Comparison of ENCODE assay signal across 18 mouse cellular contexts in genomic region chr5:112600309-112600939, GRCm38 (mm10). TPM values are rescaled to one million over a fixed set of nuclear protein-coding genes. Genes with fewer than 3 reads are reported as not detected.
DNase-seq lines count a peak whose midpoint lies in the region; ATAC-seq lines count a peak whose summit lies in the region.
"Had no signal": no experiment of that assay in that cellular context is flagged by ENCODE, and none has a peak within 500 bp of the region (broad histone marks: within the 10 kb centered on the region; RNA-seq: fewer than 3 reads in every experiment).

No protein-coding gene starts in this region.

- H3K4me2 ChIP-seq in forebrain, embryonic 14.5 days (ENCODE audit: low read length): no peak overlapping the region
- H3K4me2 ChIP-seq in midbrain, embryonic 11.5 days: no peak overlapping the region
- no peak overlapping the region for H3K4me2 ChIP-seq in midbrain, embryonic 15.5 days
- no peak overlapping the region for H3K4me2 ChIP-seq in forebrain, embryonic 16.5 days (ENCODE audit: low read length)
- H3K4me2 ChIP-seq: heart, embryonic 11.5 days; stomach, embryonic 15.5 days had no signal

- no peaks in the 10 kb centered on the region for H3K36me3 ChIP-seq in forebrain, embryonic 14.5 days (ENCODE audit: control insufficient read depth, insufficient read depth, low read length)
- no peaks in the 10 kb centered on the region for H3K36me3 ChIP-seq in forebrain, embryonic 10.5 days (replicated peaks)
- H3K36me3 ChIP-seq in midbrain, embryonic 11.5 days (ENCODE audit: control insufficient read depth, insufficient read depth, low read length): no peaks in the 10 kb centered on the region
- H3K36me3 ChIP-seq in midbrain, embryonic 15.5 days (replicated peaks): no peaks in the 10 kb centered on the region
- H3K36me3 ChIP-seq in forebrain, embryonic 16.5 days (ENCODE audit: control insufficient read depth, insufficient read depth): no peaks in the 10 kb centered on the region
- H3K36me3 ChIP-seq: stomach, embryonic 15.5 days had no signal

- peak overlapping the region; percentile 45 for H3K27ac ChIP-seq in forebrain, embryonic 14.5 days (ENCODE audit: low read depth, low read length)
- no peak overlapping the region for H3K27ac ChIP-seq in forebrain, embryonic 10.5 days
- H3K27ac ChIP-seq in midbrain, embryonic 11.5 days (ENCODE audit: low read depth, low read length): no peak overlapping the region
- no peak overlapping the region for H3K27ac ChIP-seq in midbrain, embryonic 15.5 days
- H3K27ac ChIP-seq in forebrain, embryonic 16.5 days (ENCODE audit: low read length): peak overlapping the region; percentile 45
- H3K27ac ChIP-seq: stomach, embryonic 15.5 days had no signal

- peak; percentile 75 for DNase-seq in forebrain, embryonic 14.5 days (ENCODE audit: low spot score)
- no peak for DNase-seq in forebrain, embryonic 10.5 days (ENCODE audit: extremely low spot score, low spot score)
- DNase-seq in midbrain, embryonic 11.5 days (ENCODE audit: low spot score, missing footprints): peak; percentile 31
- DNase-seq in cerebellum, adult 11 months: peak; percentile 96
- no peak for DNase-seq in heart, postnatal 4 days
- DNase-seq: B cell, adult 2 months; embryo, embryonic 11 days; gastrocnemius, postnatal 25 days; kidney, postnatal 14 days; layer of hippocampus, postnatal 36 days; lung, postnatal 14 days; thymus, postnatal 4 days had no signal

- no peaks in the 10 kb centered on the region for H3K9me3 ChIP-seq in forebrain, embryonic 14.5 days (replicated peaks; ENCODE audit: control insufficient read depth, low read length)
- no peaks in the 10 kb centered on the region for H3K9me3 ChIP-seq in forebrain, embryonic 10.5 days
- H3K9me3 ChIP-seq in midbrain, embryonic 11.5 days (ENCODE audit: control insufficient read depth, low read length): no peaks in the 10 kb centered on the region
- no peaks in the 10 kb centered on the region for H3K9me3 ChIP-seq in midbrain, embryonic 15.5 days
- no peaks in the 10 kb centered on the region for H3K9me3 ChIP-seq in forebrain, embryonic 16.5 days (ENCODE audit: control insufficient read depth, low read length)
- H3K9me3 ChIP-seq: stomach, embryonic 15.5 days had no signal

- peaks cover 9% of the 10 kb centered on the region for H3K4me1 ChIP-seq in forebrain, embryonic 14.5 days (ENCODE audit: control insufficient read depth, insufficient read depth, low read length)
- peaks cover 35% of the 10 kb centered on the region for H3K4me1 ChIP-seq in forebrain, embryonic 10.5 days
- peaks cover 5% of the 10 kb centered on the region; the same call in 1 of the 2 replicates for H3K4me1 ChIP-seq in midbrain, embryonic 11.5 days (ENCODE audit: control insufficient read depth, insufficient read depth, low read length)
- H3K4me1 ChIP-seq in midbrain, embryonic 15.5 days: peaks cover 33% of the 10 kb centered on the region
- H3K4me1 ChIP-seq in forebrain, embryonic 16.5 days (replicated peaks; ENCODE audit: control insufficient read depth, insufficient read depth, low read length): peaks cover 39% of the 10 kb centered on the region
- H3K4me1 ChIP-seq: stomach, embryonic 15.5 days had no signal

- H3K27me3 ChIP-seq in forebrain, embryonic 14.5 days (replicated peaks; ENCODE audit: control insufficient read depth, insufficient read depth, low read length): no peaks in the 10 kb centered on the region
- no peaks in the 10 kb centered on the region for H3K27me3 ChIP-seq in forebrain, embryonic 10.5 days (ENCODE audit: poor library complexity, severe bottlenecking)
- H3K27me3 ChIP-seq in midbrain, embryonic 11.5 days (ENCODE audit: control insufficient read depth, insufficient read depth, low read length): no peaks in the 10 kb centered on the region
- no peaks in the 10 kb centered on the region for H3K27me3 ChIP-seq in midbrain, embryonic 15.5 days (replicated peaks)
- H3K27me3 ChIP-seq in forebrain, embryonic 16.5 days (replicated peaks; ENCODE audit: control insufficient read depth, insufficient read depth, low read length): no peaks in the 10 kb centered on the region
- H3K27me3 ChIP-seq: stomach, embryonic 15.5 days had no signal

- WGBS in forebrain, embryonic 14.5 days: 32% methylated on average over 11 of the region's 11 CpGs
- WGBS in forebrain, embryonic 10.5 days: 70% methylated on average over 11 of the region's 11 CpGs
- WGBS in midbrain, embryonic 11.5 days: 66% methylated on average over 11 of the region's 11 CpGs
- WGBS in midbrain, embryonic 15.5 days: 47% methylated on average over 11 of the region's 11 CpGs
- 22% methylated on average over 11 of the region's 11 CpGs for WGBS in forebrain, embryonic 16.5 days

- H3K9ac ChIP-seq in forebrain, embryonic 14.5 days (ENCODE audit: low read length): no peak overlapping the region
- H3K9ac ChIP-seq in midbrain, embryonic 11.5 days (ENCODE audit: low read length): no peak overlapping the region
- no peak overlapping the region for H3K9ac ChIP-seq in midbrain, embryonic 15.5 days
- no peak overlapping the region for H3K9ac ChIP-seq in forebrain, embryonic 16.5 days (replicated peaks; ENCODE audit: low read depth, low read length)
- H3K9ac ChIP-seq: stomach, embryonic 15.5 days had no signal

- no peak overlapping the region for H3K4me3 ChIP-seq in forebrain, embryonic 14.5 days (ENCODE audit: low read depth, low read length)
- no peak overlapping the region for H3K4me3 ChIP-seq in forebrain, embryonic 10.5 days
- no peak overlapping the region for H3K4me3 ChIP-seq in midbrain, embryonic 11.5 days (ENCODE audit: low read depth, low read length)
- no peak overlapping the region for H3K4me3 ChIP-seq in midbrain, embryonic 15.5 days
- no peak overlapping the region for H3K4me3 ChIP-seq in forebrain, embryonic 16.5 days (replicated peaks; ENCODE audit: low read length)
- H3K4me3 ChIP-seq: stomach, embryonic 15.5 days had no signal

- peak; percentile 57; the same call in 1 of the 2 replicates for ATAC-seq in forebrain, embryonic 14.5 days
- no peak for ATAC-seq in midbrain, embryonic 11.5 days (ENCODE audit: low FRiP score)
- ATAC-seq in midbrain, embryonic 15.5 days (replicated peaks): no peak
- peak; percentile 31; the same call in 1 of the 2 replicates for ATAC-seq in forebrain, embryonic 16.5 days
- ATAC-seq in erythroid progenitor cell, adult 5-6 weeks (replicated peaks; ENCODE audit: low FRiP score, poor library complexity, severe bottlenecking): no peak

RNA-seq across cellular contexts. Expression of gene Sez6l, which starts 23.4 kb away (rescaled TPM):
- polyA plus RNA-seq in forebrain, embryonic 14.5 days (2014; fragmentation: Nextera tagmentation; extraction: Ambion mirVana): 22.1 and 27.9 TPM in 2 replicates
- 0.65 and 1.4 TPM in 2 replicates for polyA plus RNA-seq in forebrain, embryonic 10.5 days (2016; fragmentation: Nextera tagmentation; extraction: Ambion mirVana)
- polyA plus RNA-seq in midbrain, embryonic 11.5 days (2014; fragmentation: Nextera tagmentation; extraction: Ambion mirVana): 2.6 TPM in 2 replicates
- 65.4 and 67.5 TPM in 2 replicates for polyA plus RNA-seq in midbrain, embryonic 15.5 days (2015; fragmentation: Nextera tagmentation; extraction: Ambion mirVana)
- polyA plus RNA-seq in forebrain, embryonic 16.5 days (2015; fragmentation: Nextera tagmentation; extraction: Ambion mirVana): 32.2 and 41.9 TPM in 2 replicates
- under 1 TPM; 0.52 TPM for total RNA-seq in heart, postnatal 4 days (2021)
- total RNA-seq in erythroid progenitor cell, adult 5-6 weeks (2015; ENCODE audit: low replicate concordance): not detected in 2 replicates
- total RNA-seq in erythroid progenitor cell, adult 5-6 weeks (2017; ENCODE audit: low replicate concordance): not detected in 2 replicates
- total RNA-seq: gastrocnemius, postnatal 25 days had no signal
- polyA plus RNA-seq: liver, adult 2 months had no signal

Comparison
In these comparisons a context has a peak if more than half of its experiments do, and no peak if none do; other contexts are left out.
1. DNase-seq: peak in forebrain, embryonic 14.5 days (single experiment), midbrain, embryonic 11.5 days (single experiment) and cerebellum, adult 11 months (single experiment); none in forebrain, embryonic 10.5 days (single experiment) and heart, postnatal 4 days (single experiment).
2. H3K27ac ChIP-seq: peak in forebrain, embryonic 14.5 days (single experiment) and forebrain, embryonic 16.5 days (single experiment); none in forebrain, embryonic 10.5 days (single experiment), midbrain, embryonic 11.5 days (single experiment) and midbrain, embryonic 15.5 days (single experiment).
3. ATAC-seq: peak in forebrain, embryonic 14.5 days (single experiment) and forebrain, embryonic 16.5 days (single experiment); none in midbrain, embryonic 11.5 days (single experiment), midbrain, embryonic 15.5 days (single experiment) and erythroid progenitor cell, adult 5-6 weeks (single experiment).